Mouse (Mus musculus) c-Kit-positive CD71-negative TER-119-negative erythroid progenitor cells, embryonic 14.5 days (primary cell): ENCODE results near the gene Ntm.

Experiments used
- DNase-seq: peaks from one replicate; pipeline ENCODE4 v3.0.0-alpha.2; 2013; ENCODE audit warnings: low read depth

Ntm gene

DNA sequence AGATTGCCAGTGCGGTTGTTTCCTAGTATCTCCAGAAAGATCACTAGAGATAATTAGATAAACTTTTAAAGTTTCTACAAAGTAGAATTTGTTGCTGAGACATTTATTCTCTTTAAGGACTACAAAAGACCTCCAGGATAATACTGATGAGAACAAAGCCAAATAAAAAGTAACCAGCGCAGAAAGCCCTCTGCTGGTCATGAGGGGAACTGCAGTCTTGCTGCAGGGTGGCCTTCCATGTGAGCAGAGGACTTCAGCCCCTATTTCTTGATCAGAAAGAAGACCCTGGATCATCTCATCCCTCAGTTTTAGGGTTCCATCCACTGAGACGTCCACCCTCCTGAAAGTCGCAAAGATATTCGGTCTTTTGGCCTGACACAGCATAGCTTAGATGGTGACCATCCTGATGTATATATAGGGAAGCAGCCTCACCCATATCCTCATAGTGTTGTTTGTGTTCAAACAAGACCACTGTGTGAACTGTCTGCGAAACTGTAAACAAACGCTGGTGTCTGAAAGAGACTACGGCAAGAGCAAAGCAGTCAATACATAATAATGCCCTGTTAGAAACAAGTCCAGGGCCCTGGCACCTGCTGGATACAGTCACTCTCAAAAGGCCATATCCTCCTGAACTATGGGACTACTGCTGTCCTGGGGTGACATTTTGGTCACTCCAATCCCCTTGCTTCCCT lies 553.6 kb downstream of the Ntm start:
- DNase-seq = peak; percentile 14

DNA sequence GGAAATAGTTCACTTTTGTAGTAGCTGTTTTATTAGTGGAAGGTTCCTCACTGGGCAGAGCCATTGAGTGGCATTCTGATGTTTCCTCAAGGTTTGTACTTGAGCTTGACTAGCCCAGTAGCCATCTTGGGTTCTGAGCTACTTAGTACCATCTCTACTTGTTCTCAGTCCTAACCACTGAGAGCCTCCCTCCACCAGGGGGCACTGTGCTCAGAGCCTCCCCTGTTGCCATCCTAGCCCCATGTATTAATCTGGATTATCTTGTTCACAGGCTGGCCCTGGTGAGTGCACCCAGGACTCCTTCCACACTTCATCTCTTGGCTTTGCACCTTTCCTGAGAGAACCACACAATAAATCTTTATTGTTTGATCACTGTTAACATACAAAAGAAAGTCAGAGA lies 555.0 kb downstream of the Ntm start:
- peak; percentile 9 for DNase-seq

DNA sequence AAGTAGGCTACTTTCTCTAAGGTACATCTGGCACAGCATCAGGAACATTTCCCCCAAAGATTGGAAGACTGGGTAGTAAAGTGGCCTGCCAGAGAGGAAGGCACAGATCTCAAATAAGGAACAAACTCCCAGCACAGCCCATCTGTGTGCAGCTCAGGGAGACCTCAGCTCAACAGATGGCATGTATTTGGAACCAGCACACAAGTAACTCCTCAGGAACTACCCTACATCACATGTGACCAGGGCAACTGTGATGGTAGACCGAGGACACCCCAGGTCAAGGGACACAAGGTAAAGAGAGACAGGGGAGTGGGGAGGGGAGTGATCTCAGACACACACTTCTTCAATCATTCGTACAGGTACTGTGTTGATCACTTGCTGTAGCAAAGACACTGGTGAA lies 556.0 kb downstream of the Ntm start:
- DNase-seq = no peak

DNA sequence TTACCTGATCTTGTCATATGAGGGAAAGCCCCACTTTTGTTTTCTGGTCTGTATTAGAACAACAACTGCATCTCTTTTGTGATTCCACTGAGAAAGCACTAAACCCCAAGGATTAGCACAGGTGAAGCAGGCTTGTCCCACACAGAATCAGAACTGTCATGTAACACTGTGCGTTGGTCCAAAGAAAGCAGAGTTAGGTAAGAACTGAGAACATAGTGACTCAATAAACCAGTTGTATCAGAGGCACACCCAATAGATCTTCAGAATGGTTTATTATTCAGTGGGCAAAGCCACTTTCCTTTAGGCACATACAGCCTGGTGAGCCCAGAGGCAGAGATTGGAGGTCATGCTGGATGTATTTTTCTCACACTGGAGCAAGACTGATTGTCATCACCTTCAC lies 556.9 kb downstream of the Ntm start:
- no peak for DNase-seq

DNA sequence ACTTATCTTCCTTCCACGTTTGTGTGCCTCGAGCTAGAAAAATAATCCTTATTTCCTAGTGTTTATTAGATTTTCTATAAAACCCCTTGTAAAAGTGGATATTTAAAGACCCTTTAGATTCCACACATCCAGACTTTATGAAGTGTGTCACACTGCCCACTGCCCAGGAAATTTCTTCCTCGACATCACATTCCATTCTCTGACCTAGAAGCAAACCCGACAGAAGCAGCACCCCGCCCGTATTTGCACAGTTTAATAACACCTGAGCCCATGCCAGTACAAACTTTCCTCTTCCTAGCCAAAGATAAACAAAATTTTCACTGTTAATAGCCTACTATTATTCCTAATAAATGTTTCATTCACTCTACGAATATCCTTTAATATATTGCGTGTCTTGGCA lies 562.8 kb downstream of the Ntm start:
- DNase-seq = no peak

DNA sequence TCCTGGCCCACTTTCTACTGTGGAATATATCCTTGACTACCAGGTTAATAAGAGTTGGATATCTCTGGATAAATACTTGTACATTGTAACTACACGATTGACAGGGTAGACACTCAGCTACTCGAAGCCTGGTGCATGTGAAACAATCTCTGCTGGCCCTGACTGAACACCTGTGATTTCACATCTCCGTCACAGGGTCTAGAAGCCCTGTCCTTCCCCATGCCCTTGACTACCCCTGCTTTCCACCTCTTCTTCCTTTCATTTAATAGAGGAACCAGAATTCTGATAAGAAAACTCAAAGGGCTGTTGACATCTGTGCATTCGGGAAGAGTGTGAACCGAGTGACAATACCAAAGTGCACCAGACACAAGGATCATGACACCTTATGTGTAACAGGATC lies 566.8 kb downstream of the Ntm start:
- no peak for DNase-seq

DNA sequence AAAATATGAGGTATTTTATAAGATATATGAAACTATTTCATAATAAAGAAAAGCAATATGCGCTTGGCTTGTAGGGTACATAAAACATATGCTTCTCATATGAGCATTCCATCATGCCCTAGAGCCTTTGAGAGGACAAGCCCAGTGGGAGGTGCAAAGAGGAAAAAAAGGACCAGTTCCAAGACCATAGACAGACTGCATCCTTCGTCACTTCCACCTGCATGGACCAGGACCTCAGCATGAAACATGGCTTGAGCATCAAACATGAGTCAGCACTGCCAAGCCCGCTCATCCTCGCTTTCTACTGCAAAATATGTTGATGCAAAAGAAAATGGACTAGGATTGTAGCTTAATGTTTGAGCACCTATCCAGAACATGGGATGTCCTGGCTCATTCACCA lies 569.8 kb downstream of the Ntm start:
- DNase-seq = no peak

DNA sequence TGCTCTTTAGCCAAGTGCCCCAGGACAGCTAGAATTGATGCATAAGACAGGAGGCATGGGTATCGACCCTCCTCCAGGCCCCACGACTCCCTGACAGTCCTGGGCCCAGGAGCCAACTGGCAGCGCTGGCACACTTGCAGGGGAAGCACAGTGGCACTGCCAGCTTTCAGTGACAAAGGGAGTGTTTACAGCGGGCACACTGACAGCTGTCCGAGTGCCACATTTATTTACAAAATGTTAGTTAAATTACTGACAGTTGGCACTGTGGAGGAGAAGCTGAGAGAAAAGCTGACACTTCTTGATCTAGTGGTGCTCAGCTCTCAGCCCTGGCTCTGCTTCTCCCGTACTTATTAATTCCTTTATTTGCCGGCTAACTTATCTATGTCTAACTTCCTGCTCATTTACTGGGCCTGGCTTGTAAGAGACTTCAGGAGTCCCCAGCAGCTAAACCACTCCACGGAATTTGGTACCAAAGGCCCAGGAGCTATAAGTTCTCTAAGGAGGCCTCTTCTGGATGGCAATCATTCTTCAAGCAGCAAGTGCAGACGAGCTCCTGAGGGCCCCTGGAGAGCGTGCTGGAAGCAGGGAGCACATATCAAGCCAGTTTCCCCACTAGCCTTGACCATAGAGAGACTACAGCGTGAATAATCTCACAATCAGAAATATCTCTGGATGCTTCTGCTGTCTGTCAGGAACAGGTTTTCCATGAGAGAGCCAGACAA lies 572.0 kb downstream of the Ntm start:
- DNase-seq = no peak

DNA sequence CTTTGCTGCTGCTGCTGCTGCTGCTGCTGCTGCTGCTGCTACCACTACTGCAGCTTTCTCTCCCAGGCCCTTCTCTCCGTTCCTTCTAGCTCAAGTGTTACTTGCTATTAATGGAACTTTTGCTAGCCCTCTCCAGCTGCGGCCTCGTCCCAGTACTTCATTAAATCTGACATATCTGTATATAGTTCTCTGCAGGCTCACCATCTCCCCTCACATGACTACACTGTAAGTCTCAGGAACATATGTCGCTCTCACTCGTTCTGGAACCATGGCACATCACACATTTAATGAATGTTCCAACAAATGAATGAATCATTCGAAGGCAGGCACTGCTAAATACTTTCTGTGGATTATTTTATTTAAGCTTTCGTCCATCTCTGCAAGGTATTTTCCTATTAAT lies 573.7 kb downstream of the Ntm start:
- DNase-seq = no peak

DNA sequence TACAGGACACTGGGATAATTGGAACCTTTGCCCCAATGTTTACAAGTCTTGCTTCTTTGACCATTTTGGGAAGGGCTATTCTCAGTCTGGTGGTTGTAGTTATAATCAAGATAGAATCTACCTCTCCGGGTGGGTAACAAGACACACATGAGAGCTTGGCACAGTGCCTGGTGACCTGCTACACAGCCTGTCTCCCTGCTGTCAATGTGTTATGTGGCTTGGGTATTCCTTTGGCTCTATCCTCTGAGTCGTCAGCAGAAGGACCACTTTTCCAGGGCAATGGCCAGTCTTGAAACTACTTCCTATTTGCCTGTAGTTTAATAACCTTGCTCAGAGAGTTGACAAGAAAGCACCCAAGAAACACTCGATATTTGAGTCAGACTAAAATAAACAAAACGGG lies 575.8 kb downstream of the Ntm start:
- no peak for DNase-seq

DNA sequence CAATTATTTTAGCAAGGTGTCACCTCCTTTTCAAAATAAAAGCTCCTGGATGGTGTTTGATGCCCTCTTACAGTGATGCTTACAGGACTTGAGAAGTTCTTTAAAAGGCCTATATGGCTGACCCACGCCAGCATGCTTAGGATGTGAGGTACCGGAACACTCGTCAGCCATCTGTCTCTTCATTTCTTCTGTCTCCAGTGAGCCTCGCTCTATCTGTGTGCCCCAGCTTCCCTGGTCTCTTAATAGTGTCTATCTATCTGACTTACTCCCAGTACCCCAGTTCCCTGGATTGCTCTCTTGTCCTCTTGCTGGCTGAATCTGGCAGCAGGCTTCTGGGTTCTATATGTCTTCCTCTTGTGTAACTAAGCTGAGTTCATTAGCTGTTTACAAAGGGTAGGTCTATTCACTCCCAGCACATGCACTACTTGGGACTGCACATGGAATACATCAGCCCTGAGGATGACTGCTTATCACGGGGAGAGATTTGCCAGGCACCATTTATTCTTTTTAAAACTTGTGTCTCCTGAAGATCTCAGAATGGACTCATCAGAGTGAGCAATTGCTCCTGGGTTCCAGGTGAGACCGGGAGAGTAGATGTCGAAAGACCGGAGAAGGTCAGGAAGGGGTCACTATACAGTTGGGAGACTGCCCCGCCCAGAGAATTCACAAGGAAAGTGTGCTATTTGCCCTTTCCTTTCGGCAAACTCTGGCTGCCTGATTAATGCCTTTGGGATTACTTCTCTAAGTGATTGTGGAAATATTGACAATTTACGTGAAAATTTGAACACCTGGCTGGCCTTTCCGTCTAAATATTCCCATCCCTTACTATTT lies 585.6 kb downstream of the Ntm start:
- DNase-seq = no peak

DNA sequence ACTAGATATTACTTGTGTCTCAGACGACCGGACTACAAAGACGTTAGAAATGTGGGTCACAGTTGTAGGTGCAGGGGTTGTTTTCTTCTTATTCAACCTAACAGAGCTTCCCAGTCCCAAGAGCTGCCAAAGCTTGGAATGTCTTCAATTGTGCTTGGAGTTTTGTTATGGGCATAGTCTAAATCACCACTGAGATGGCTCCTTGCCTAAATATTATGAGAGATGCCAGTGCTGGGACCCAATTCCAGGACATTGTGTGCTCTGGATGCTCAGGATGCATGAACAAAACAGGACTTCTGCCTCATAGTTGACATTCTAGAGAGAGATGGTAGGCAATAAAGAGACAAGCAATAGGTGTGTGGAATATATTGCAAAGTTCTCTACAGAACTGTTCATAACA lies 591.6 kb downstream of the Ntm start:
- no peak for DNase-seq

DNA sequence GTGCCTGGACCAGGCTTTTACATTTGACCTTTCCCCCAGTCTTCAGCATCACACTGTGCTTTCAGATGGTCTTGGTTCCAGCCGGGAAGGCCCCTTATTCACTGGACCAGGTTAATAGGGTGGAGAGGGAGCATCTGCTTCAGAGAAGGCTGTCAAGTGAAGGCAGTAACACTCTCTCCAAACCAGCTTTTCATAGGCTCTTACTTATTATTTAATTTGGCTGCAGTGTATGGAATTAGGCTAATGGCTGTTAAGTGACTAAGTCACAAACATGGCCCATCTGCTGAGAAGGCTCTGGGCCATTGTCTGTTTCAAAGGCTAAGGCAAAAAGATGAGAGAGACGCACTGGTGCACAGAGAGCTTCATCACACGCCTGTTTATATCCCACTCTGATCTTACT lies 593.3 kb downstream of the Ntm start:
- no peak for DNase-seq

DNA sequence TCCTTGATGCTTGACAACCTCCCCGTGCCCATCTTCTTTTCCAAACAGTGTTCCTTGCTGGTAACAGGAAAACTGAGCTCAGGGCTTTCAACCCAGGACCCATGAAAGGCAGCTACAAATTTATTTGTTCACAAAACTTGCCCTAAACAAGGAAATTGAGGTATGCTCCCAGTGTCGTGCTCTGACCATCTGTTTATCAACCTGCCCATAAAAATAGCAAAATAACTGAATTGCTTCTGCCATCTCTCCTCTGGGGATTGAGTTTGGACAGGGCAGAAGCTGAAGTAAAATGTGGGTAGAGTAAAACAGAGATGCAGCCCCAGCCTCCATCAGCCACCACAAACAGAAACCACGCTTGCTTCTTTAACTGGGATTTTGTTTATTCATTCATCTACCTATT lies 594.6 kb downstream of the Ntm start:
- no peak for DNase-seq

DNA sequence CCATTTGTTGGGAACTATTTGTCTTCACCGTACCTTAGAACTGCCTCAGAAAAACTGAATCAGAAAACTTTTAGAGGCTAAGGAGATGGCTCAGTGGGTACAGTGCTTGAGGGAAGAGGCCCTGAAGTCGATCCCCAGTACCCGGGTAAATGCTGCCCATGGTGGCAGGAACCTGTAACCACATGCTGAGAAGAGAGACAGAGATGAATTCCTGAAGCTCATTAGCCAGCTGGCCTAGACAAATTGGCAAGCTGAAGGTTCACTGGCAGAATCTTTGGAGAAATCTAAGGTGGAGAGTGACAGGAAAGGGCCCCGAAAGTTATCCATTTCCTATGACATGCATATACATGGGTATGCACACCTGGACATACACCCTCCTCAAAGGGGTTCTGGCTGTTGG lies 605.1 kb downstream of the Ntm start:
- no peak for DNase-seq

DNA sequence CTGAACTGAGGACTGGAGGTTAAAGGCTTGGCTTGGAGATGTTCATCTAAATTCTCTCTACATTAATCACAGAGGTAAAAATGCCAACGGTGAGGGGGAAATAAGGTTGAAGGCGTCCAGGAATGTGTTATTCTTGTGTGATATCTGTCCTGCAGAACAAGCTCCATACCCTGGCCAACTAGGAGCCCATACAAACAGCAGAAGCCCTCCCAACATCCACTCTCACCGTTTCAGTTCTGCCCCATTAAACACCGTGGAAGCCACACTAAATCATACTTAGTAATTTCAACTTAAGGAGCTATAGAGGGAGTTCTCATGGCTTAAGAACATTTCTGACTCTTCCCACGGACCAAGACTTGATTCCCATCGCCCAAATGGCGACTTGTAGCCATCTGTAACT lies 620.6 kb downstream of the Ntm start:
- no peak for DNase-seq

DNA sequence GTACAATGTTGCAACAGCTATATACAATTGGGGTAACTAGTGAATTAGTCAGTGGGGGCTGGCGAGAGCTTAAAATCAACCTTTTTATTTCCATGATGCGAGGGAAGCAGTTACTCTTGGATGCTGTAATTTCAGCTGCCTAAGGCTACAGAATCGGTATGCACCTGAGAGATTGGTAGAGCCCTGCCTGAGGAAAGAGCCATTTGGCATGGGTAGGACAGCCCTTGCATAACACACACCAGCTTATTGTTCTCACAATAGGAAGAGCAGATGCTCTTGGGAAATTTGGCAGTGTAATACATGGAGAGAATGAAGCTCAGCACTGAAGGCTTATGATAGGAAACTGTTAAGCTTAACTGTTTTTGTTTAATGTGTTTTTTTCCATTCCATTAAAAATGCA lies 621.6 kb downstream of the Ntm start:
- DNase-seq = no peak

DNA sequence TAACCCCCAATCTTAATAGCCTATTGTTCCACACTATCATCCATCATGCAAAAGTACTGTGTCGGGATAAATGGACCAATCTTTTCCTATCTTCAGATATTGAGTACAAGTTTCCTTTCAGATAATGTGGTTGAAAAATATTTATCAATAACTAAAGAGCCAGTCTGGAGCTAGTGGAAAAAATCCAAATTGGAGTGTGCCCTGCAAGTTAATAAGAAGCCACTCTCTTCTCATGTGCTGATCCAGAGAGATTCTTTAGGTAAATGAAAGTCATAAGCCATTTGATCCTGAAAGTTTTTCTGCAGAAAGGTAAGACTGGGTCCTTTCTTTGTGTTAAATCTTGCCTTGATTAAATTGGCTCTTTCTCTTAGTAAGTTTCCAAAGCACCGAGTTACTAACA lies 627.3 kb downstream of the Ntm start:
- DNase-seq = no peak

DNA sequence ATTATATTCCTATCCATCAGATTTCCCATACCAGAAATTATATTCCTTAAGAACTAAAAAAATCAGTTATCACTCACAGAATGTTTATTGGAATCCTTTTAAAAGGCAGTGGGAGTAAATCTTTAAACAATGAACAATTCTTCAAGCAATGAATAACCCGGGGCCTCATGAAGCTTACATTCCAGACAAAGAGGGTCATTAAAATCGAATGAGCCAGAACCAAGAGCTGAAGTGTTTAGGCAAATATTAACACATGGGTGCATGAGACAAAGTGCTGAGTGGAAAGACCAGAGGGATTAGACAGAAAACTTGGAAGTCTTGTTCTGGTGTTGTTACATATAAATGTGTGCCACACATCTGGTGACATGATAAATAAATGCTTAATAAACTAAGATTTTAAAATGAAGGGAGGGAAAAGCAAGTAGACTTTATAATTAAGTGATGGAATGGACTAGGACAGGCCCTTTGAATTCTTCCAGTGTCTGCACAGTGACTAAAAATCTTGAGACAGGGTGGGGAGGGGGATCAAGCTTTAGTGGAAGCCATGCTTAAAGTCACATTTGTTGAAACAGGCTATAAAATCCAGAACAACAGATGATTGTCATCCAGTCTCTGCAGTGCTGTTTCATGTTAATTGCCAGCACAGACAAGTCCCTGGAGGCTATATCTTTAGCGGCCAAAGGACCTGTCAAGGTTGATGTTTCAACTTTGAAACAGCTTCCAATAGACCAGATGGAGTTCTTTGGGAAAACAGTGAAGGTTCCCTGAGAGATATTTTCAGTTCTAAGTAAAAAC lies 630.4 kb downstream of the Ntm start:
- DNase-seq = no peak

DNA sequence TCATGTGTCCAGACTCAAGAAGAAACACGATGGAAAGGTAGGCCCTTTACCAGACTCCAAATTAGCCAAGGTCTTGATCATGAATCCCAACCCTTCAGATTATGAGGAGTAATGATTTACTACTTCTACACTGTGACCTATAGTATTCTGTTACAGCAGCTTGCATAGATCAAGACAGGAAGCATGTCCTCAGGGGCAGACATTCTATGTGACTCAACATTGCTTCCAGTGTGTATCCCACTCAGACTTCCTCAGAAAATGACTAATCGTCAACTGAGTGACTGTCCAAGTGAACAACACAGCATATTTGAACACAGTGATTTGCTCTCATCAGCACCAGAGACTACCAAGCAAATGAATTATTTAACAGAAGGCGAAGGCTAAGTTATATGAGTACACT lies 632.5 kb downstream of the Ntm start:
- no peak for DNase-seq

DNA sequence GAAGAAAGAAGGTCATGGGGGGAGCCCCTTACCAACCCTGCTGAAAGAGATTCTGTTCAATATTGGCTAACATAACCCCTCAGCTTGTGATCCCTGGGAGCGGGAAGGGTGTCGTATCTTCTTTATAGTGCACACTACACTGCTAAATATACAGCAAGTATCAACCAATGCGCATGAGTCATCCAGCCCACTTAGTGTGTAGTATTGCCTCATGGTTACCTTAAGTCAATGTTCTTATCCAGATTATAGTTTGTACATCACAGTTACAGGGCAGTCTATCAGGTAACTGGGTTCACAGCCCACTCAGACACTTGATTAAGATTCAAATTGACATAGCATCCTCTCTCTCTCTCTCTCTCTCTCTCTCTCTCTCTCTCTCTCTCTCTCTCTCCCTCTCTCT lies 636.7 kb downstream of the Ntm start:
- DNase-seq = no peak

DNA sequence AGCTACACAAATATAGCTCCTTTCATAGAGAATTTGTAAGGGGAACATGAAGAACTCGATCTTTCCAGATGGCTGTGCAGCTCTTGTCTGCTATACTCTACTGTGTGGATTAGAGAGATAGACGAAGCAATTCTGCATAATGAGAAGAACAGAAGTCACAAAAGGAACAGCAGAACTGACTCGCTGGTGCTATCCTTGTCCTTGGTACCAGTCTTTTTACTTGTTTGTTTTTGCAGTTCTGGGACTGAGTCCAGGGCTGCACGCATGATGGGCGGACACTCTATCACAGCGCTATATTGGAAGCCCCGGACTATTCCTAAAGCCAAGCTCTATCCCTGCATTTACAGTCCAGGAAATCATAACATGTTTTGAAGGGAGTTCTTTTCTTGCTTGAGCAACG lies 637.8 kb downstream of the Ntm start:
- DNase-seq = no peak
